Mouse (Mus musculus) liver, embryonic 14.5 days (tissue): ENCODE measurements around the gene Fam163b.

Source experiments
- CTCF ChIP-seq: IDR thresholded peaks from 2 replicates; pipeline ENCODE4 v1.5.1; 2016; ENCODE audit warnings: antibody characterized with exemption, low read depth, control low read depth
- EP300 ChIP-seq: IDR thresholded peaks from 2 replicates; pipeline ENCODE4 v1.6.1; 2016; ENCODE audit warnings: antibody characterized with exemption, low read depth

- TF ChIP-seq CTCF (no peak), EP300 (no peak)
Observed at GRCm38 (mm10) chr2:27179101-27179500, 36.8 kb upstream of the Fam163b start.
